Mouse (Mus musculus) olfactory bulb, adult 2 months (tissue): Measurements from ENCODE around the gene Itpkc. TPM values are rescaled to one million over a fixed set of nuclear protein-coding genes. Genes with fewer than 3 reads are reported as not detected.

Experiments
- H3K27ac ChIP-seq: fragments of 200-500 bp; 2 replicates; pipeline ENCODE4 v1.5.1; 2012; ENCODE audit warnings: low read depth, low read length; ENCODE audit not compliant: insufficient read depth
- H3K4me1 ChIP-seq: fragments of 200-500 bp; 2 replicates; pipeline ENCODE4 v1.6.1; 2012; ENCODE audit warnings: low read length; ENCODE audit not compliant: control insufficient read depth, insufficient read depth
- H3K4me3 ChIP-seq: fragments of 200-500 bp; 2 replicates; pipeline ENCODE4 v1.5.1; 2012; ENCODE audit warnings: mild to moderate bottlenecking, low read depth, low read length, moderate library complexity; ENCODE audit not compliant: insufficient read depth
- CTCF ChIP-seq: fragments of 200-500 bp; IDR thresholded peaks from 2 replicates; pipeline ENCODE4 v1.5.1; 2012; ENCODE audit warnings: low read depth, mild to moderate bottlenecking, low read length, moderate library complexity; ENCODE audit not compliant: insufficient read depth
- POLR2A ChIP-seq: fragments of 200-500 bp; IDR thresholded peaks from 2 replicates; pipeline ENCODE4 v1.6.1; 2012; ENCODE audit warnings: mild to moderate bottlenecking, low read depth, low read length, moderate library complexity; ENCODE audit not compliant: insufficient read depth
- WGBS: fragments of 180-500 bp; shearing (Covaris S2); methylation state at CpG from one replicate; pipeline ENCODE4 v1.1.7; 2018; 5-methylcytosine and 5-hydroxymethylcytosine counted together
- polyA plus RNA-seq: library from polyadenylated mRNA; stranded (reverse); fragments of >200 nt; gene quantifications from 2 replicates; pipeline ENCODE4 v1.2.4, GENCODE M21; 2012; ENCODE audit warnings: low replicate concordance; ENCODE audit not compliant: missing spikeins, insufficient read depth, insufficient read length

The Itpkc gene
- polyA plus RNA-seq, 1 experiment: not detected

GRCm38 (mm10) chr7:27180837-27181695, 47.4 kb downstream of the Itpkc start, which contains the start of the genes Gm21983 and Mia:
Gene Gm21983, minus strand, starts transcription at chr7:27181086.
Gene Mia, minus strand, starts transcription at chr7:27181157.
- no peak for TF ChIP-seq CTCF
- TF ChIP-seq POLR2A: no peak
- Histone ChIP-seq H3K27ac (no peak within 1 kb of the TSS), H3K4me1 (no peaks in the 10 kb centered on the region), H3K4me3 (no peak within 1 kb of the TSS)
- WGBS: 68% methylated on average over 14 of the region's 14 CpGs

GRCm38 (mm10) chr7:27180036-27180435, 48.4 kb downstream of the Itpkc start:
- TF ChIP-seq CTCF (no peak), POLR2A (no peak)
- 38% methylated on average over 5 of the region's 5 CpGs for WGBS
- Histone ChIP-seq H3K27ac (no peak overlapping the region), H3K4me3 (no peak overlapping the region), H3K4me1 (no peaks in the 10 kb centered on the region)

DNA sequence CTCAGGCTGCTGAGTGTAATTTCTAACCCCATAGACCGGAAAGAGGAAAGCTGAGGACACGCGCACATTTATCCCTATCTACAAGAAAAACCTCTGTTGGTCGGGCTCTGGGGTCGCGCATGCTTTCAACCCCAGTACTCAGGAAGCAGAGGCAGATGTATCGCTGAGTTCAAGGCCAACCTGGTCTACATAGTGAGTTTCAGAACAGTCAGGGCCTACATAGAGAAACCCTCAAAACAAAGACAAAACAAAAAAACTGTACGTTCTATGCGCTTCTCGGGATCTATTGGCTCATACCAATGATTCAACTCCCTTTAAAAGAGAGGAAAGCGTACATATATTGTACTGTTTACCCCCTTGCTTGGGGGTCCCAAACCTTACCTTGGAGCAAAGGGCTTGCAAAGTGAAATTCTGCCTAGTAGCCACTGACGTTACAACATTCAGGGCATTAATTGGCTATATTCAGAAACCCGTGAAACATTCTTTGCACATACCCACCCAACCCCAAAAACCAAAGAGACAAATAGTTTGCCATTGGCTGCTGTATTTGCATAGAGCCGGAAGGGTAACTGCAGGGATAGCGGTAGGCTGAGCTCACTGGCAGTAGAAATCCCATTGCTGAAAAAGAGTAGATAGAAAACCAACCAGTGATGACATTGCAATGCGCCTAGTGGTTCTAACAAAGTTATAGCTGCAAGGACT, 49.1 kb downstream of the Itpkc start:
- Histone ChIP-seq H3K4me1 (no peaks in the 10 kb centered on the region), H3K27ac (peak overlapping the region; percentile 85), H3K4me3 (peak overlapping the region; percentile 47)
- TF ChIP-seq POLR2A (no peak), CTCF (no peak)
- 38% methylated on average over 16 of the region's 16 CpGs for WGBS

GRCm38 (mm10) chr7:27178324-27179216, 49.9 kb downstream of the Itpkc start, which contains the start of gene Rab4b:
Gene Rab4b, minus strand, starts transcription at chr7:27178896.
- peak within 1 kb of the TSS; percentile 85 for H3K27ac ChIP-seq
- WGBS: under 1% methylated on average over 53 of the region's 53 CpGs
- no peaks in the 10 kb centered on the region for H3K4me1 ChIP-seq
- peak within 1 kb of the TSS; percentile 69 for H3K4me3 ChIP-seq
- TF ChIP-seq CTCF (no peak), POLR2A (peak; percentile 36)

DNA sequence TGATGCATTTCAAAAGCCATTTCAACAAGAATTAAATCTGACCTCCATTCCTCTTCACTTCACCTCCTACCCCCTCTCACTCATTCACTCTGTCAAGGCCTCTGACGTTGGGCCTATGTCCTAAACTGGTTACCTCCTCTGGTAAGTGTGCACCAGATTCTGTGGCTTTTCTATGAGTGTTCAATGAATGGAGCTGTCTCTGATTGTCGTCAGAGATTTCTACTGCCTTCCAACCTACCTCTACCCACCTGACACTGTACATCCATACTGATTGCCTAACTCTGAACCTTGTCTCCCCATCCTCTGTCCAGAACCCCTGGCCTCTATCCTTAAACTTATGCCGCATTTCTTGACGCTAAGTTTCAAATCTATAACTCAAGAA, 50.5 kb downstream of the Itpkc start:
- WGBS: 11% methylated on average over 4 of the region's 4 CpGs
- peak overlapping the region; percentile 69 for H3K4me3 ChIP-seq
- TF ChIP-seq POLR2A: no peak
- TF ChIP-seq CTCF: no peak
- H3K27ac ChIP-seq: peak overlapping the region; percentile 71
- H3K4me1 ChIP-seq: no peaks in the 10 kb centered on the region

- TF ChIP-seq CTCF (no peak), POLR2A (no peak)
- WGBS: 91% methylated on average over 7 of the region's 7 CpGs
Observed at GRCm38 (mm10) chr7:27174896-27175295, 53.6 kb downstream of the Itpkc start.

GRCm38 (mm10) chr7:27174496-27174895, 54.0 kb downstream of the Itpkc start:
- H3K4me3 ChIP-seq: no peak overlapping the region
- no peaks in the 10 kb centered on the region for H3K4me1 ChIP-seq
- WGBS: 90% methylated on average over 15 of the region's 15 CpGs
- no peak overlapping the region for H3K27ac ChIP-seq
- TF ChIP-seq CTCF (no peak), POLR2A (no peak)

More at GRCm38 (mm10) chr7:27174896-27175295, 53.6 kb downstream of the Itpkc start:
- H3K4me1 ChIP-seq: no peaks in the 10 kb centered on the region
- no peak overlapping the region for H3K4me3 ChIP-seq
- H3K27ac ChIP-seq: no peak overlapping the region

DNA sequence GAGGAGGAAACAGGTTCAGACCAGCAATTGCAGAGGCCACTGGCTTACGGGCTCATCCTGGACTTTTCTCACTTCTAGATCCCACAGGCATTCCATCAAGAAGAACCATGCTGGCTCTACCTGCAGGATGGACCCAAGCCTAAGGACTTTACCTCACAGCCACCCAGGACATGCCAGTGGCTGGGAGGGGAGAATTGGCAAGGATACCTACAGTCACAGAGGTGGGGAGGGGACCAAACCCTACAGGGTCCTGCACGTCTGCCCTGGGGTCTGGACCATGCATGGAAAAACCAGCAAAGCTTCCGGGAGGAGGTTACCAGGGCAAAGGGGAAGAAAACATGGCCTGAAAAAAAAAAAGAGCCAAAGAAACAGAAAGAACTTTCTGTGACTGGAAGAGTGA, 57.5 kb downstream of the Itpkc start:
- Histone ChIP-seq H3K27ac (no peak overlapping the region), H3K4me1 (peaks cover 6% of the 10 kb centered on the region; the same call in 1 of the 2 replicates), H3K4me3 (no peak overlapping the region)
- WGBS: 94% methylated on average over 3 of the region's 3 CpGs
- no peak for TF ChIP-seq POLR2A
- TF ChIP-seq CTCF: no peak
